Mouse (Mus musculus): ENCODE results near the gene Dcakd. TPM values are rescaled to one million over a fixed set of nuclear protein-coding genes. Genes with fewer than 3 reads are reported as not detected.
A peak's percentile ranks its signal among the peaks of the same experiment; 100 is the strongest.

Dcakd gene
- total RNA-seq, 2 experiments from 2014 or later = 48.3 to 50.9 TPM

GRCm38 (mm10) chr11:103066191-103067050, 38.3 kb upstream of the Dcakd start:
- no peak overlapping the region for H3K4me3 ChIP-seq
- intact Hi-C loops (cut with DNase I) = no loop called here
- H3K27ac ChIP-seq = no peak overlapping the region
- no peak for TF ChIP-seq CTCF (IDR thresholded peaks at IDR 0.05)
- no peak for DNase-seq (ENCODE audit: extremely low spot score in 1 of 2, low spot score in 2 of 2)

GRCm38 (mm10) chr11:103058499-103059085, 30.5 kb upstream of the Dcakd start:
- H3K4me3 ChIP-seq = no peak overlapping the region
- H3K27ac ChIP-seq = no peak overlapping the region
- DNase-seq (ENCODE audit: extremely low spot score in 1 of 2, low spot score in 2 of 2) = no peak
- intact Hi-C loops (cut with DNase I) = loop anchor here (5.0 kb wide), 1 partner anchor 156 kb away; the partner anchor contains the start of gene Gfap
- no peak for TF ChIP-seq CTCF (IDR thresholded peaks at IDR 0.05)

GRCm38 (mm10) chr11:103056636-103057035, 28.5 kb upstream of the Dcakd start:
- H3K27ac ChIP-seq = no peak overlapping the region
- no peak for DNase-seq (ENCODE audit: extremely low spot score in 1 of 2, low spot score in 2 of 2)
- intact Hi-C loops (cut with DNase I) = loop anchor here (5.0 kb wide), 1 partner anchor 154 kb away; the partner anchor contains the start of gene Gfap
- no peak overlapping the region for H3K4me3 ChIP-seq
- TF ChIP-seq CTCF (IDR thresholded peaks at IDR 0.05) = no peak

DNA sequence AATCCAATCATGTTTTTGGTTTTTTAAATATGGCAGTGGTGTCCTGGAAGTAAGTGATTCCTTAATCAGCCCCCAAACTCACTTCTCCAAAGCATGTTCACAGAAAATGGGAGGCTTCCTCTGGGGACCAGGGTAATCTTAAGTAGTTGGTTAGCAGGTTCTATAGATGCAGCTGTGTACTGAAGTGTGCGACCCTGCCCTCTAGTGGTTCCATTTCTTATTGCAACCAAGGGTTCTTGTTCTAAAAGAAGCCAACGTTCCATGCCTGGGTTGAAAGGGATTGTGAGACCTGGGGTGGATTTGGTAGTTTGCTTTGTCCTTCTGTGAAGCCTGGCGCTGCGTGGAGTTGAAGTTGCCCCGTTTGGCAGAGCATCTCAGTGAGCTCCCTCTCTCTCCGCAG, 26.7 kb upstream of the Dcakd start:
- peak; percentile 87 for TF ChIP-seq CTCF (IDR thresholded peaks at IDR 0.05)
- intact Hi-C loops (cut with DNase I) = loop anchor here (5.0 kb wide), 1 partner anchor 152 kb away; the partner anchor contains the start of gene Gfap
- Histone ChIP-seq H3K27ac (peak overlapping the region; percentile 10; the same call in 1 of the 2 replicates), H3K4me3 (no peak overlapping the region)
- peak; percentile 73 to 82 for DNase-seq (ENCODE audit: extremely low spot score in 1 of 2, low spot score in 2 of 2)

GRCm38 (mm10) chr11:103053191-103054076, 25.3 kb upstream of the Dcakd start:
- Histone ChIP-seq H3K27ac (peak overlapping the region; percentile 44; the same call in 1 of the 2 replicates), H3K4me3 (no peak overlapping the region)
- TF ChIP-seq CTCF (IDR thresholded peaks at IDR 0.05) = no peak
- no peak for DNase-seq (ENCODE audit: extremely low spot score in 1 of 2, low spot score in 2 of 2)
- intact Hi-C loops (cut with DNase I) = no loop called here

DNA sequence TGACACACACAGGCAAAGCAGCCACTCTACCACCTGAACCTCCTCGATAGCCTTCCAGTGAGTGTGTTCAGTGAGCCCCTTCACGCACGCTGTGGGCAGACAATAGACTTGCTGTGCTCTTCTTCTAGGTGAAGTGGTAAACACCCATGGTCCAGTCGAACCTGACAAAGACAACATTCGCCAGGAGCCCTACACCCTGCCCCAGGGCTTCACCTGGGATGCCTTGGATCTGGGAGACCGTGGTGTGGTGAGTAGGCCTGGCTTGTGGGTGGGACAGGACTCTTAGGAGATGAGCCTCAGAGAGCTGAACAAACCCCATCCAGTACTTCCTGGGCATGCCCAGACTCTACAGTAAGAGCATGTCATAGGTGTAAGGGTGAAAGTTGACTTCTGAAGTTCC, 23.9 kb upstream of the Dcakd start:
- peak overlapping the region; percentile 84 for H3K27ac ChIP-seq
- H3K4me3 ChIP-seq = no peak overlapping the region
- intact Hi-C loops (cut with DNase I) = no loop called here
- DNase-seq (ENCODE audit: extremely low spot score in 1 of 2, low spot score in 2 of 2) = no peak
- TF ChIP-seq CTCF (IDR thresholded peaks at IDR 0.05) = no peak

DNA sequence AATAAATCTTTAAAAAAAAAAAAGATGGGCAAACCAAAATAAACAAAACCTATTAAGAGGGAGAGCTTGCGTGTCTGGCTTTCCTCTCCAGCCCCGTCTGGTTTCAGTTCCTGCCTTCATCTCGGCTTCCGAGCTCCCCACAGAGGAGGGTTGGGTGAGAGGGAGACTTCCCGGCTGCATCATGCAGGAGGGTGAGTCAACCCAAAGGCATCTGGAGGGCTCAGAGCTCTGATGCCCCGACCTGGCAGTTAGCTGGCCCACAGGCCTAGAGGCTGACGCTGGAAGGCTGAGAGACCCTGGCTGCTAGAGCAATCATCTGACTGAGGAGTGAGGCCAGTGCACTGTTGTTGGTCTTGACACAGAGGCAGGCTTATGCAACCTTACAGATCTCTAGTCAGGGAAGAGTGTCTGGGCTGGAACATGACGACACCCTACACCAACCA, 23.1 kb upstream of the Dcakd start:
- no peak for TF ChIP-seq CTCF (IDR thresholded peaks at IDR 0.05)
- no peak overlapping the region for H3K4me3 ChIP-seq
- intact Hi-C loops (cut with DNase I) = loop anchor here (2.0 kb wide), 1 partner anchor 22 kb away; the partner anchor contains the start of genes Dcakd and Nmt1
- H3K27ac ChIP-seq = peak overlapping the region; percentile 84
- DNase-seq (ENCODE audit: extremely low spot score in 1 of 2, low spot score in 2 of 2) = peak in 1 of 2 experiments; percentile 46

DNA sequence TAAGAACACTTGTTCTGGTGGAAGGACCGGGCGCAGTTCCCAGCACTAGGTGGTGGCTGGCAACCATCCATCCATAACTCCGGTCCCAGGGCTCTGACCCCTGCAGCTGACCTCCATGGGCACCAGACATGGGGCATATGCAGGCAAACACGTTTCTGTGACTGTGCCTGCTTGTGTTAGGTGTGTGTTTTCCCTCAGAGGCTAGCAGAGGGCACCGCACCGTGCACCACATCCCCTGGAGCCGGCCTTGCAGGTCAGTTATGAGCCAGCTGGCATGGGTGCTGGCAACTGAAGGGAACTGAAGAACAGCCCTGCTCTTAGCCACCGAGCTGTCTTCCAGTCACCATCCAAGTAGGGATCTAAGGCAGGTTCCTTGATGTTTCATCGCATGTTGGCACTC, 22.0 kb upstream of the Dcakd start:
- H3K27ac ChIP-seq = peak overlapping the region; percentile 70
- no peak for DNase-seq (ENCODE audit: extremely low spot score in 1 of 2, low spot score in 2 of 2)
- TF ChIP-seq CTCF (IDR thresholded peaks at IDR 0.05) = no peak
- no peak overlapping the region for H3K4me3 ChIP-seq
- intact Hi-C loops (cut with DNase I) = loop anchor here (2.0 kb wide), 1 partner anchor 21 kb away; the partner anchor contains the start of genes Dcakd and Nmt1

DNA sequence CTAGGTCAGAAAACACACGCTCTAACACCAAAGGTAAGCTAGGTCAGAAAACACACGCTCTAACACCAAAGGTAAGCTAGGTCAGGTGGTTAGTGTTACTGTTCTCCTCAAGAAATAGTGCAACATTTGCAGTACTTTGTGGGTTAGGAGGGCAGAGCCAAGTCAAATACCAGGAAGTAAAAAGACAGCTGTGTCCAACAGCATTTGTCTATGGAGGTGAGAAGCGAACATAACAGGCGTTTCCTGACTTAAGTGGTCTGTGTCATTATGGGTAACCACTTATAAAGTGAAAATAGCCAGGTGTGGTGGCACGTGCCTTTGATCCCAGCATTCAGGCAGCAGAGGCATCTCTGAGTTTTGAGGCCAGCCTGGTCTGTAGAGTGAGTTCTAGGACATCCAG, 21.5 kb upstream of the Dcakd start:
- H3K27ac ChIP-seq = no peak overlapping the region; the same call in 1 of the 2 replicates
- DNase-seq (ENCODE audit: extremely low spot score in 1 of 2, low spot score in 2 of 2) = no peak
- H3K4me3 ChIP-seq = no peak overlapping the region
- no peak for TF ChIP-seq CTCF (IDR thresholded peaks at IDR 0.05)
- intact Hi-C loops (cut with DNase I) = loop anchor here (2.0 kb wide), 1 partner anchor 21 kb away; the partner anchor contains the start of genes Dcakd and Nmt1

DNA sequence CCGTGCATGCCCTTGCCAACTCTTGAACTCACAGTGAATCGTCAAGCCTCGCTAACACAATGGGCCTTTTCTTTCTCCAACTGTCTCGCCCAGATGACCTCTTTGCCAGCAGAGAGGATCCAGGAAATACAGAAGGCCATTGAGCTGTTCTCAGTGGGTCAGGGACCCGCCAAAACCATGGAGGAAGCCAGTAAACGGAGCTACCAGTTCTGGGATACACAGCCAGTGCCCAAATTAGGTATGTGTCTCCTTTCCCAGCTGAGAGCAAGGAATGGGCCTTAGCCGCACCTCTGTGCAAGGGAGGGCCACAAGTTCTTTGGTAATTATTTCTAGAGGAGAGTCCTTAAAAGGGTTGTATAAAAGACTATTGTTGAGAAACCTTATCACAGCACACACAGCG, 18.2 kb upstream of the Dcakd start:
- peak overlapping the region; percentile 33; the same call in 1 of the 2 replicates for H3K27ac ChIP-seq
- no peak for TF ChIP-seq CTCF (IDR thresholded peaks at IDR 0.05)
- intact Hi-C loops (cut with DNase I) = no loop called here

DNA sequence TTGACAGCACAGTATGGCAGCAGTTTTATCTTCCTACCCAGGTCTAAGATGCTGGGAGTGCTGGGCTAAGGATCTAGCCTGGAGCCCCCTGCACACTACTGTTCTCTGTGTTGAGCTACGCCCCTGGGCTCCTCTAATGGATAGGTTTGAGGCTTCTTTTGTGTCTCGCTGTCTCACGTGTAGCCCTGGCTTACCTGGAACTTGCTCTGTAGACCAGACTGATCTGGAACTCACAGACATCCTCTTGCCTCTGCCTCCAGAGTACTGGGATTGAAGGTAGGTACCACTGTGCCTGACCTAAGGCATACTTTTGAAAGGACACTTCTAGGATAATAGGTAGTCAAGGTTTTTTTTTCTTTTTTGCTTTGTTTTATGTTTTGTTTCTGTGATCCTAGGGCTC, 15.8 kb upstream of the Dcakd start:
- Histone ChIP-seq H3K27ac (no peak overlapping the region), H3K4me3 (no peak overlapping the region)
- TF ChIP-seq CTCF (IDR thresholded peaks at IDR 0.05) = no peak
- intact Hi-C loops (cut with DNase I) = no loop called here
- DNase-seq (ENCODE audit: extremely low spot score in 1 of 2, low spot score in 2 of 2) = no peak

More for the DNA sequence above, 18.2 kb upstream of the Dcakd start:
- no peak for DNase-seq (ENCODE audit: extremely low spot score in 1 of 2, low spot score in 2 of 2)
- H3K4me3 ChIP-seq = no peak overlapping the region

All from left cerebral cortex, adult 2 months (tissue).